Mouse (Mus musculus): ENCODE measurements around the gene Cdh18.
"Not testable (repeated sequence)": the region's sequence is repeated elsewhere in the genome, so short reads cannot be mapped to it uniquely, and the experiment has no call there.

The Cdh18 gene

DNA sequence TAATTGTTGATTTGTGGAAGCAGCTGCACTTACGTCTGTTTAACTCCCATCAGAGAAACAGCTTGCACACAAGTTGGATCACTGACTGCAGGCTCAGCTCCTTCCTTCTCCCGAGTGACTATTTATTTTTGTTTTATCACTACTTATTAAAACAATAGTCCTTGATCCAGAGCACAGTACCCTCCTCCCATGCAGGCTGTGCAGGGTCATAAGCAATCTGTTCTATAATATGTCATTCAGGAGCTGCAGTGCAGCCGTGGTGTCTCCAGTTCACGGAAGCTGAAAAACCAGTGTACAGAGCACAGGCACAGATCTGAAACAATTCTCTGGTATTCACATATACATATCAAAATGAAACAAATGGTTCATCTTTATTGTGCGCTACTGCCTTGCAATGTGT lies 625.8 kb downstream of the Cdh18 start:
- DNase-seq (ENCODE audit: low read depth, low spot score), result no peak

DNA sequence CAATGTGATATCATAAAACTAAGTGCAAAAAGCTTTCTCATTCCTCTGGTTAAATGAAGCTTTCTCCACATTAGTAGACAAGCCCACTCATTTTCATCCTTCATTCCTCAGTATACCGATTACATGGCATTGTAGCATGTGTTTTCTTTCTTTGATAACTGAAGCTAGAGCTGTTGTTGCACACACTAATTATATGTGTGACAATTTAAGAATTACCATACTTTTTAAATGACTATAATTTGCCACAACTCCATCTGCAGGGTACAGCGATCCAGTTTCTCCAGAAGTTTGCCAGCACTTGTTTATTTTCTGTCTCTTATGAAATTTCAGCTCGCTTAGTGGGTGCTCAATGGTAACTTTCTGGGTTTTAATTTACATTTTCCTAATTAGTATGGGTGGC lies 663.2 kb downstream of the Cdh18 start:
- no peak for DNase-seq (ENCODE audit: low read depth, low spot score)

DNA sequence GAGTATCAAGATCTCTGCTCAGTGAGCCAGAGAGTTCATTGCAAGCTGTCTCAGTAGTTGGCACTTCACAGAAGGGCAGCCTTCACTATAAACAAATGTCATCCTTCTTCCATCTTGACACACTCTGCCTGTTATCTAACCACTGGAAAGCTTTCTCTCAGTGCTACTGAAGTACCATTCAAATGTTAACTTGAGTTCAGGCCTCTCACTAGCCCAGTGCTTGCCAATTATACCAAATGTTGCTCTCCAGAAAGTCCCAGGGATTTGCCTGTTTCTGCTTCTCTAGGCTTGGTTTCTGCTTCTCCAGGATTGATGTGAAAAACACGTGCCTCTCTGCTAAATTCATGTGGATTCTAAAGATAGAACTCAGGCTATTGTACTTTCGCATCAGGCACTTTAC lies 681.8 kb downstream of the Cdh18 start:
- no peak for DNase-seq (ENCODE audit: low read depth, low spot score)

DNA sequence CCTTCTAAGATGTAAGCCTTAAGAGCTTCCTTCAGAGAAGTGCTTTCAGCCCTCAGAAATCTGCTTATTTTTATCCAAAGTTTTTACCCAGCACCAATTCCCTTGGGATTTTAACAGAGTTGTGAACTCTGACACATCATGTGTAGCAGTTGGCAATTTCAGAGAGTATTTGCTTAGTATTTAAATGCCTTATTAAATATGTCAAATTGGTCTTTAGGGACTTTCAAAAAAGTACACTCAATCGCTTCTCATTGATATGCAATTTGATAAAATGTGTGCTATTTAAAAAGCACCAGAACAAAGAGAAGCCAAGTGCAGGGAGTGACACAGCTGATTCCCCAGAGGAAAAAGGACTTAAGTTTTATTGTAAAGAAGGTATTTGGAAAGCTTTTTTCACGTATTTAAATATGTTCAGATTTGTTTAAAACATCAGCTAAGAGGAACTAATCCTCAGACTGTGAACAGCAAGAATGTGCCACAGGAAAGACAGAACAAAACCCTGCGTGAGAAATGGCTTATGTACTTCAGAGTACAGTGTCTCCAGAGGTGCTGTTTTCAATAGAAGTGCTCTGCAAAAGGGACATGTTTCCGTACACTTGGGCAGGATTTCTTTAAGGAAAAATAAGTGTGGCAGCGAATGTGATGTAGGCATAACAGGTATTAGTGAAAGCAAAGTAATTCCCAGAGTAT lies 709.1 kb downstream of the Cdh18 start:
- no peak for DNase-seq (ENCODE audit: low read depth, low spot score)

DNA sequence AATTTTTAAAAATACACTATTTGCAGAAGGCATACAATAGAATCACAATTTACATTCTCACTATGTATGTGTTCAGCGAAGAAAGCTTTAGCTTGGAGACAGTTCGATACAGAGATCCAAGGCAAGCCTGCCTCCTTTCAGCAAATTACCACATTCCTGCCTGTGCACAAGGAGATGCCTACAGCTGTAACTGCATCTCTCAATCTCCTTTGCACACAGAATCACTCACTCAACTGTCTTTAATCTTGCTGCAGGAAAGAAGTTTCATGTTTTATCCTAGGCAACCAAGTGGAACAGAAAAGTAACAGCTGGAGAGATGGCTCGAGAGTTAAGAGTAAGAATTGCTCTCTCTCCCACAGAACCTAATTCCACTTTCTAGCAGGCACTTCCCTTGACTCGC lies 729.6 kb downstream of the Cdh18 start:
- no peak for DNase-seq (ENCODE audit: low read depth, low spot score)

DNA sequence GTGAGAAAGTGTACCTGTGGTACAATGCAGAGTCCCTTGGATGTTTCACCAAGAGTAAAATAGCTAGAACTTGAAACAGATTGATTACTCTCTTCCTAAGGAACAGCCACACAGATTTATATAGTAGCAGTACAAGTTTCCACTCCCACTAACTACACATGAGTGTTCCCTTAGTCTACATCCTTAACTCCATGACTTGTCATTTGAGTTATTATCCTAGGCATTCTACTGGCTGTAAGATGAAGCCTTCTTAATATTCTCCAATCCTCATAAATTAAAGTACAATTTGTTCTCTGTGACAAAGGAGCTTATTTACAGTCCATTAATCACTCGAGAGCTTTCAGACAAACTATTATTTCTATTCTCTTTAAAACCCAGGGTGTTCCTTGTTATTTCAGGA lies 756.2 kb downstream of the Cdh18 start:
- peak; percentile 2 for DNase-seq (ENCODE audit: low read depth, low spot score)

DNA sequence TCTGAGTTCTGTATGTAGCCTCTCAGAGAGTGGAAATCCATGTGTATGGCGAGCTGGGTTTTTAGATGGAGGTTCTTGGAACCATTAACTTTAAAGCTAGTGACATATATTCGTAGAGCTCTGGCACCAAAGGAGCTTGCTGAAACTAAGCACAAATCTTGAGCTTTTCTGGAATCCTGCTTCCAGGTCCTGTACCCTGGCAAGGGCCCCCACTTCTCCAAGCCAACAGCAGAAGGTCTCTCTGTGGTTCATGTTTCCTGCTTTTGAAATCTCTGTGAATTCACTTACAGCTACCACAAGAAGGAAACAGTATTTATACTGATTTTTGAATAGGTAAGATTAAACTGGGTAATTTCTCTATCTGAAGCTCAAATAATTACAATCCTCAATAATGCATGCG lies 767.9 kb downstream of the Cdh18 start:
- DNase-seq (ENCODE audit: low read depth, low spot score), result no peak

DNA sequence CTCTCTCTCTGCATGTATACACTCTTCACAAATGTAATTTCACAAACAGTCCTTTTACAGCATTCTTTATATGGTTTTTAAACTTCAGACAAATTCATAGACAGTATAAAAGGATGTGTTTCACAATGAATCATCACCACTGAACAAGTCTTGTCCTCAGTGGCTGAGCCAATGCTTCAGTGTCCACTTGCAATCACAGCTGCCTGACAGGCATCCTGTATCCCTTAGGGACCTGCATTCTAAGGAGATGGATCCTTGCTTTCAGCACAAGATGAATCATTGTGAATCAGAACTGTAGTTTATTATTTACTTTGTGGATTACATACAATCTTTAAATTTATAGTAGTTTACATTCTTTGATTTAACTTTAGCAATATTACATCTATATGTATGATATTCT lies 768.6 kb downstream of the Cdh18 start:
- no peak for DNase-seq (ENCODE audit: low read depth, low spot score)

DNA sequence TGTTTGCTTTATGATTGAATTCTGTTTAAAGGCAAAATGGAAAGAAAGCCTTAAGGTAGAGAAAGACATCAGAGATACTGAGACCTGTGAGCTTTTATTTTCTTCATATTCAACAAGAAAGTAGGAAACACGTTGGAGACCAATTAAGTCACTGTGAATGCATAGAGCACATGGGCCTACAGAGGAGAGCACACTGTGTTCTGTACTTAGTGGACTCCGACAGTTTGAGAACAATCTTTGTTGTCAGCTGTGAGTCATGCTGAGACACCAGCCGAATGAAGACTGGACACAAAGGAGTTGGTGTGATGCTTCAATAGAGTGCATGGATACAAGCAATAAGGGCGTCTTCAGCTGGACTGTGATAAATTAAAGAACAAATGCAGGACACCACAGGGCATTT lies 791.5 kb downstream of the Cdh18 start:
- not testable (repeated sequence) for DNase-seq (ENCODE audit: low read depth, low spot score)

DNA sequence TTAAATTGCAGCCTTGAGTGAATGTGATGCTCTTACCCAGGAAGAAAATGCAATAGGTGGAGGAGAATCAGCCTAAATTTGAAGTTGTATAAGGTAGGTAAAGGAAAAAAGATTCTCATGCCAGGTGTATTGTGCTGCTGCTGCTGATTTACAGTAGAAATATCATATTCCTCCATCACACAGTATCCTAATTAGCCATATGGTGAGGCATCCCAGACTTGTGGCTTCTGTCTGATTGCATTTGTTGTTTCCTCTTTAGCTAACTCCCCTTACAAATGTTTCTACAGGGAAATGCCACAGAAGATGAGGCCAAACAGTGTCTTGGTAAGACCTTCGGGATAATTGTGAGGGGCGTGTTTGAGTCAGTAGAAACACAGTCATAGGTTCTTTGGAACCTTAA lies 802.3 kb downstream of the Cdh18 start:
- DNase-seq (ENCODE audit: low read depth, low spot score), result no peak

DNA sequence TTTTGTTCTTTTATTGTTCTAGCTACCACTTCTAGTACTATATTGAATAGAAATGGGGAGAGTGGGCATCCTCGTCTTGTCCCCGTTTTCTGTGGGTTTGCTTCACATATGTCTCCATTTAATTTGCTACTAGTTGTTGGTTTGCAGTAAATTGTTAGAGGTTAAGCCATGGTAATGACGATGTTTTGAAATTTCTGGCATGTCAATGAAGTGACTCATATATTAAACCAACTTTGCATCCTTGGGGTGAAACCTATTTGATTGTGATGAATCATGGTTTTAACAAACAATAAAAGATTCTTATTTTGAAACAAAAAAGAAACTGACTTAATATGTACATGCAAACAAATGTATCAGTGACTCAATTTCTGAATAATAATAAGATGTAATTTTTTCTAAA lies 817.5 kb downstream of the Cdh18 start:
- DNase-seq (ENCODE audit: low read depth, low spot score), result no peak

DNA sequence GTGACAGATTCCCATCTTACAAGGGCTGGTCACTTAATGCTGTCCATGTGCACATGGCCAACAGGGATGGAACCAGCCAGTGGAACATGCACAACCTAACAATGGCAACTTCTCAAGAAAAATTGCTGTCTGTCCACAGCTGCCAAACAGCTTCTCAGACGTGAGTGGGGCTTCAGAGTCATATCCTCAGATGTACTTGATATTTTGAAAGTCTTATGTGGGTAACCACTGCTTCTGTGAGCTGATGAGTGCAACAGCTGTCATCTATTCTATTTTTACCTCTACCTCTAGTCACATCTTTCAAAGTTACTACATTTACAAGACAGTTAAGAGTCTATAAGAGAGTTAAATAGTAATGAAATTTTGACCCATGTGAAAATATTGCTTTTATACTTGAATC lies 818.9 kb downstream of the Cdh18 start:
- DNase-seq (ENCODE audit: low read depth, low spot score), result no peak

DNA sequence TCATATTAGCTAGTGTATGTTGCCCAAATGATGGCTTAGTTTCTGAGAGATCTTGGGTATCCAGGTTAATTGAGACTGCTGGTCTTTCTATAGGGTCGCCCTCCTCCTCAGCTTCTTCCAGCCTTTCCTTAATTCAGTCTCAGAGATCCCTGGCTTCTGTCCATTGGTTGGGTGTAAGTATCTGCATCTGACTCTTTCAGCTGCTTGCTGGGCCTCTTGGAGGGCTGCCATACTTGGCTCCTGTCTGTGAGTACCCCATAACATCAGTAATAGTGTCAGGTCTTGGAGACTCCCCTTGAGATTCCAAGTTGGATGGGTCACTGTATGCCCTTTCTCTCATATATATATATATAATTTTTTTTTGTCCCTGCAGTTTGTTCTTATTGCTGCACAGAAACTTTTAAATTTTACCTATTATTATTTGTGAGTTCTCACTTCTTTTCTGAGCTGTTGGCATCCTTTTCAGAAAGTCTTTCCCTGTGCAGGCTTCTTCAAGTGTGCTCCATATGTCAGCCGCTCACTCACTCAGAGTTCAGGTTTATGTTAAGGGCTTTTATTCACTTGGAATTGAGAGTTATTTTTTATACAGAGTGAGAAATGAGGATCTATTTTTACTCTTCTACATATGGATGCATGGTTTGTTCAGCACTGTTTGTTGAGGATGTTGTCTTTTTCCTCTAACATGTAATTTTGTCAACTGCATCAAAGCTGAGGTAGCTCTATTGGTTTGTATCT lies 829.4 kb downstream of the Cdh18 start:
- no peak for DNase-seq (ENCODE audit: low read depth, low spot score)

DNA sequence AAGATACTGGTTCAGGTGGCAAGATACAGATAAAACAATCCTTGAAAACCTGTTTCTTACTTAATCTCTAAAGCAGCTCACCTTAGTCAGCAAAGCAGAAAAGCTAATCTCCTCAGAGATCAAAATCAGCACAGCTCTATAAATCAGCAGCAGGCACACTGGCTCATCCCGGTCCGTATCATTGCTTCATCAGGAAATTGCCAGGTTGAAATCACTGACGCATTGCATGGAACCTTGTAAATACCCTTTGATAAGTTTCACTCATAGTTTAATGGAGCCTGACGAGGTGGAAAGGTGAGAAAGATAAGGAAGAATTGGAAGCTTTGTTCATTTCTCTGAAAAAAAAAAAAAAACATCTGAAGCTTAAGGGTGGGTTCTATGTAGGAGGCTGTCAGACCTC lies 837.0 kb downstream of the Cdh18 start:
- DNase-seq (ENCODE audit: low read depth, low spot score), result no peak

DNA sequence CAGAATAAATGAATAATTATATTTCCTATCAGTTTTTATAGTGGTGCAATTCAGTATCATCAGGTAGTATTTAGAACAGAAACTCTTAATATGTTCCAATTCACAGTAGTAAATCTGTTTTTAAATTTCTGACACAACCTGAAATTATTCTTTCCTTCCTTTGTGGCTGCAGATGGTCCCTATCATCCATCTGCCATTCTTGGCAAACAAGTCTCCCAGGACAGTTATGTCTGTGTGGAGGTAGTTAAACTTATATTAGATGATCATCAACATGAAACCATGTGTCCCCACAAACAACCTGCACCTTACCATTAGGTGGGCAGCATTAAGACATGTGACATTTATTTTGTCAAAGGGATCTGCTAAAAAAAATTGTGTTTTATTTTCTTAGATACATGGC lies 847.8 kb downstream of the Cdh18 start:
- DNase-seq (ENCODE audit: low read depth, low spot score), result no peak

DNA sequence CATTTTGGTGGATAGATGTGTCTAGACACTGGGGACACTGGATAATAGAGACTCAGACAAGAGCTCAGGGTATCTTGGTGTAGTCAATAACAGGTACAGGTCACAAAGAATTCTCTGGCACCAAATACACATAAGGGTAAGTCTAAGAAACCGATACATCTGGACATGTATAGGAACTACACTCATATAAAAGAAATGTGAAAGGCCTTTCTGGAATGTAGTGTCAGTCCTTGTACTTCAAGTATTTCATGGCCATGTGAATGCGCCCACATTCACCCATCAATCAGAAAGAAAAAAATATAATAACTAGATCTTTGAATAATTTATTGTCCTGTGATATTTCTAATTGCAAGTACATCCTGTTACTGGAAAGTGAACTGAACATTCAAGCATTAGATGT lies 855.0 kb downstream of the Cdh18 start:
- no peak for DNase-seq (ENCODE audit: low read depth, low spot score)

DNA sequence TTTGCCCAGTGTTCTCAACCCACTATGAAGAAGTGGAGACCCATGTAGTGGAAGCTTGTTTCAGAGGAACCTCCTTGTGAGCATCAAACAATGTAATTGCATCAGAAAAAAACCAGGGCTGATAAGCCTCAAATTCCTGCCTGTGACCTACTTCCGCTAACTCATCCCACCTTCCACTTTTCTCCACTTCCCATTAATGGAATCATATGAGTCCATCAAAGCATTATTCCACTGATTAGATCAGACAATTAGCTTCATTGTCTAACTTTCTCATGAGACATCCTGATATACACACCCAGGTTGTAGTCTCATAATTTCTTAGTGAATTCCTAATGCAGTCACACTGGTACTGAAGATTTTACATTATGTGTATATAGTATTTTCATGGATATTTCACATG lies 859.4 kb downstream of the Cdh18 start:
- no peak for DNase-seq (ENCODE audit: low read depth, low spot score)

DNA sequence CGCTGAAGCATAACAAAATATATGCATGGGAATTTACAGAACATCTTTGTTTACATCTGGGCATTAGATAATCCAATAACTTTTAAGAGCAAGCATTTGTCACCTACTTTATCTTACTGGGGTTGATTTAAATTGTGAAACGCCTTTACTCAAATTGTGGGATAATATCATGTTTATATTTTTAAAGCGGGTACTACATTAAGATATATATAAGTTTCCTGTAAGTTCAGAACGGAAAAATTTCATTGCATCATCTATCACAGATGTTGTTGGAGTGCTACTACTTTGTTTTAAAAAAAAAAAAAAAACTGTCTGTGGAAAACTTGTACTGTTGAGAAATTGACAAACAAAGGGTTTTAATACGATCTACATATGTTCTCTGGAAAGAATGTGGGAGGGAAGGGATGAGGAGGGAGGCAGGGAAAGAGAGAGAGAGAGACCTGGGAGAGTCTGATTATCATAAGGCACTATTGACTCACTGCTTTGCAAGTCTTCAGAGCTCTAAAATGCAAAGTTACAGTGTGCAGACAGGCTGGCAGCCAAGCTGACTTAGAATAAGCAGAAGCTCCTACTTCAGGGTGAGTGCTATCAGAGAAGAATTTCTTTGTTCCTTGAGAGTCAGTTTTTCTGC lies 867.7 kb downstream of the Cdh18 start:
- DNase-seq (ENCODE audit: low read depth, low spot score), result no peak

DNA sequence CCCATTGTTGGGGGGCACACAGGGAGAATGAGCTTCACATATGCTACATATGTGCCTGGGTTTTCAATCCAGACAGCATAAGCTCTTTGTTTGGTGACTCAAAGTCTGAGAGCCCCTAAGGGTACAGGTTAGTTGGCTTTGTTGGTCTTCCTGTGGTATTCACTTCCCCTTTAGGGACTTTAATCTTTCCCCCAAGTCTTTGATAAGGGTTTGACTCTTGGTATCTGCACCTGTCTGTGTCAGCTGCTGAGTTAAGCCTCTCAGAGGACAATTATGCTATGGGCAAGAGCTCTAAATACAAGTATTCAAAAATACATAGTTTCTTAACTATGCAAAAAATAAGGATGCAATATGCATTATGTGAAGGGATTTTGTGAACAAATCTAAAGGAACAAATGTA lies 869.3 kb downstream of the Cdh18 start:
- DNase-seq (ENCODE audit: low read depth, low spot score), result no peak

DNA sequence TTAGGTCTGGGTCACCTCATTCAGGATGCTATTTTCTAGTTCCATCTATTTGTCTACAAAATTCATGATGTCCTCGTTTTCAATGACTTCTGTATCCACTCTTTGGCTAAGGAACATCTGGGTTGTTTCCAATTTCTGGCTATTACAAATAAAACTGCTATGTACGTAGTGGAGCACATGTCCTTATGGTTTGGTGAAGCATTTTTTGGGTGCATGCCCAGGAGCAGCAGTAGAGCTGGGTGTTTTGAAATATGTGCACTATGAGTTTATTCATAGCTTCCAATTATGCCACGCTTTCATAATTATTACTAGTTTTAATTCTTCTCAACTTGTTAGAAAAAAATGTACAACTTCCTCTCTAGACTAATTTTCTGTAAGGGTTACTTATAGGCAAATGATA lies 871.2 kb downstream of the Cdh18 start:
- no peak for DNase-seq (ENCODE audit: low read depth, low spot score)

DNA sequence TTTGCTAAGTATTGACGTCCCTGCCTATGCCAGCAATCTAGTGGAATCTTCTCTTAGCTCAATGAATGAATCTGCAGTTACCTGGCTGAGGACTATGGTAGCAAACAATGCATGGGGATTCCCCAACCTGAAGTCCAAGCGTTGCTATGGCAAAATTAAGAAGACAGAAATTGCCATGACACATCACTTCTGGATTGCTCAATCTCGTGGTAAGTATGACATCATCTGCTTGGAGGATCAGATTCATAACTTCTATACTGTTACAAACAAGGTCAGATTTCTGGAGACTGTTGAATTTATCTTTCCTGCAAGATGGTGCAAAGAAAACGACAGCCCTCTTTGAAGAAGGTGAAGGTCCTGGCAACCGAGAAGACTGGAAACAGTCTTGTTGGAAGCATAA lies 881.2 kb downstream of the Cdh18 start:
- DNase-seq (ENCODE audit: low read depth, low spot score), result no peak

DNA sequence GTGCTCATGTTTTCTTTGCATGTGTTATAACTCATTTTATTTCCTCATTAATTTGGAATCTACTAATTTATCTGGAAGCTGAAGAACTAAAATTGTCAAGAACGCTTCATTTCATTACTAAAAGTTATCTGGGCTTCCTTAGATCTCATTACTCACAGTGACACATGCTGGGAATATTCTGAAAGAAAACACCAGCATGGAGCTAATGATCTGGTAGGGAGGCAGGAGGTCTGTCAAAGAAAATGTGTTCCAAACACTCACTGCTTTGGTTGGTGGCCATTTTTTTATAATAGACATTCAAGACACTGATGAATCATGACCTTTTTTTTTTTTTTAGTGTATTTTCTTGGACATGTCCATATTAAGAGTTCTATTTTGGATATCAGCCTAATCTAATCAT lies 899.7 kb downstream of the Cdh18 start:
- peak; percentile 19 for DNase-seq (ENCODE audit: low read depth, low spot score)

DNA sequence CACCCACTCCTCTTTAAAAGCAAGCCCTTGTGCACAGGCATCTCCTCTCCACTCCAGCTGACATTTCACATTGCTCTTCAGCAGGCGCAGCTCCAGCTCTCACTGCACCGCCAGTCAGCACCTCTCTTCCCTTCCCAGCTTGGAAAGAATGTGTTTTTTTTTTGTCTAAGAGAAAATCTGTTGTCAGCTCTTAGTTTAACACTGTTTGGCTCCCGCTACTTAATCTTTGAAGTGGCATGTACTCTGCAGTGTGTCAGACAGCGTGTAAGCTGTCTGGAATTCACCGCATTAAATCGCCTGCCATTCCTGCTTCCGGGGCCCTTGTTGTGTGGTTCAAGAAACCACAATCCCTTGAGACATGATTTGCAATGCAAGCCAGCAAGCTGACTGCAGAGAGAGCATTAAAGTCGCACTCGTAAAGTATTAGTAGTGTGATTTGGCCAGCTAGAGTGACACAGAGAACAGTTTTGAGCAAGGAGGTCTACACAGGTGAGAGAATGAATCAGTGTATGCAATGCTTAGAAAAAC lies 903.3 kb downstream of the Cdh18 start:
- peak; percentile 12 for DNase-seq (ENCODE audit: low read depth, low spot score)
